Mouse (Mus musculus) neural tube, embryonic 10.5 days (tissue): ENCODE data around the gene Iqschfp.

Experiments used
- DNase-seq: peaks from one replicate; pipeline ENCODE4 v3.0.0-alpha.2; 2017; ENCODE audit warnings: low spot score; ENCODE audit errors: extremely low spot score

Gene Iqschfp

GRCm38 (mm10) chr3:68335501-68335900 lies 443.5 kb downstream of the Iqschfp start:
- no peak for DNase-seq

- DNase-seq: no peak
These were observed 458.6 kb downstream of the Iqschfp start for GRCm38 (mm10) chr3:68350624-68351023.

GRCm38 (mm10) chr3:68351461-68351860 lies 459.4 kb downstream of the Iqschfp start:
- DNase-seq: no peak

- DNase-seq: no peak
These were observed 460.9 kb downstream of the Iqschfp start for GRCm38 (mm10) chr3:68352961-68353360.

- DNase-seq: no peak
These were observed 461.5 kb downstream of the Iqschfp start for GRCm38 (mm10) chr3:68353492-68353891.

- no peak for DNase-seq
These were observed 464.5 kb downstream of the Iqschfp start for GRCm38 (mm10) chr3:68356516-68356915.

GRCm38 (mm10) chr3:68368029-68368428 lies 476.0 kb downstream of the Iqschfp start:
- peak; percentile 3 for DNase-seq

GRCm38 (mm10) chr3:68372925-68373324 lies 480.9 kb downstream of the Iqschfp start:
- no peak for DNase-seq

GRCm38 (mm10) chr3:68375100-68375508 lies 483.1 kb downstream of the Iqschfp start:
- DNase-seq: no peak

- no peak for DNase-seq
These were observed 485.6 kb downstream of the Iqschfp start for GRCm38 (mm10) chr3:68377452-68378198.

GRCm38 (mm10) chr3:68378799-68379198 lies 486.8 kb downstream of the Iqschfp start:
- DNase-seq: no peak

- no peak for DNase-seq
These were observed 487.2 kb downstream of the Iqschfp start for GRCm38 (mm10) chr3:68379242-68379641.

- DNase-seq: no peak
These were observed 491.6 kb downstream of the Iqschfp start for GRCm38 (mm10) chr3:68383672-68384071.

GRCm38 (mm10) chr3:68385544-68385943 lies 493.5 kb downstream of the Iqschfp start:
- no peak for DNase-seq

- no peak for DNase-seq
These were observed 496.0 kb downstream of the Iqschfp start for GRCm38 (mm10) chr3:68388023-68388422.

- DNase-seq: no peak
These were observed 501.5 kb downstream of the Iqschfp start for GRCm38 (mm10) chr3:68393578-68393977.

GRCm38 (mm10) chr3:68398691-68399090 lies 506.7 kb downstream of the Iqschfp start:
- DNase-seq: no peak

GRCm38 (mm10) chr3:68400121-68400520 lies 508.1 kb downstream of the Iqschfp start:
- DNase-seq: no peak

- no peak for DNase-seq
These were observed 511.3 kb downstream of the Iqschfp start for GRCm38 (mm10) chr3:68403343-68403742.

- DNase-seq: no peak
These were observed 511.8 kb downstream of the Iqschfp start for GRCm38 (mm10) chr3:68403783-68404217.

- DNase-seq: no peak
These were observed 513.7 kb downstream of the Iqschfp start for GRCm38 (mm10) chr3:68405724-68406123.

GRCm38 (mm10) chr3:68412262-68412661 lies 520.2 kb downstream of the Iqschfp start:
- no peak for DNase-seq

- no peak for DNase-seq
These were observed 527.8 kb downstream of the Iqschfp start for GRCm38 (mm10) chr3:68419792-68420191.
